Mouse (Mus musculus): ENCODE results near the gene Tmem170.

- TF ChIP-seq CTCF (IDR thresholded peaks at IDR 0.05; ENCODE audit: low read depth, low read length) (no peak), POLR2A (IDR thresholded peaks at IDR 0.05; ENCODE audit: borderline replicate concordance, low read depth, low read length) (no peak)
Observed at GRCm38 (mm10) chr8:111868664-111869063, 7.9 kb downstream of the Tmem170 start.
